Mouse (Mus musculus) 3T3-L1 (cell line): ENCODE results near the gene Pex6.

ENCODE experiments used
- DNase-seq: peaks from one replicate; pipeline ENCODE4 v3.0.0-alpha.2; 2015; ENCODE audit warnings: low read depth, low spot score

The Pex6 gene

GRCm38 (mm10) chr17:46699912-46700311, 11.4 kb upstream of the Pex6 start:
- no peak for DNase-seq

- no peak for DNase-seq
Measured at GRCm38 (mm10) chr17:46701489-46701888, 9.8 kb upstream of the Pex6 start.

- no peak for DNase-seq
Measured at GRCm38 (mm10) chr17:46702100-46702499, 9.2 kb upstream of the Pex6 start.

GRCm38 (mm10) chr17:46702506-46702905, 8.8 kb upstream of the Pex6 start:
- no peak for DNase-seq

- peak; percentile 23 for DNase-seq
Measured at GRCm38 (mm10) chr17:46703971-46704886, 7.0 kb upstream of the Pex6 start.

- peak; percentile 99 for DNase-seq
Measured at GRCm38 (mm10) chr17:46704887-46705835, 6.1 kb upstream of the Pex6 start, which contains the start of gene Ppp2r5d. Ppp2r5d (minus strand) TSS chr17:46705111.

- no peak for DNase-seq
Measured at GRCm38 (mm10) chr17:46706375-46707089, 4.7 kb upstream of the Pex6 start.

- DNase-seq = peak; percentile 58
Measured at GRCm38 (mm10) chr17:46711612-46712271, 479 bp downstream of the Pex6 start.

- no peak for DNase-seq
Measured at GRCm38 (mm10) chr17:46712442-46712841, 1.2 kb downstream of the Pex6 start.

GRCm38 (mm10) chr17:46713849-46714248, 2.6 kb downstream of the Pex6 start:
- DNase-seq = no peak

- DNase-seq = peak; percentile 87
Measured at GRCm38 (mm10) chr17:46714756-46715481, 3.7 kb downstream of the Pex6 start.

- no peak for DNase-seq
Measured at GRCm38 (mm10) chr17:46721077-46721476, 9.8 kb downstream of the Pex6 start.

GRCm38 (mm10) chr17:46724477-46725084, 13.3 kb downstream of the Pex6 start:
- no peak for DNase-seq

GRCm38 (mm10) chr17:46725273-46725672, 14.0 kb downstream of the Pex6 start:
- DNase-seq = peak; percentile 54

GRCm38 (mm10) chr17:46725731-46726645, 14.7 kb downstream of the Pex6 start:
- no peak for DNase-seq

- no peak for DNase-seq
Measured at GRCm38 (mm10) chr17:46727271-46727670, 16.0 kb downstream of the Pex6 start.

GRCm38 (mm10) chr17:46728021-46728420, 16.8 kb downstream of the Pex6 start:
- DNase-seq = peak; percentile 61

GRCm38 (mm10) chr17:46728496-46728895, 17.2 kb downstream of the Pex6 start:
- DNase-seq = no peak

GRCm38 (mm10) chr17:46728904-46729318, 17.6 kb downstream of the Pex6 start, which contains the start of gene Gnmt:
Gnmt (minus strand) TSS chr17:46729168.
- DNase-seq = no peak
